8 mouse cellular contexts compared by ENCODE assay signal in genomic region chr9:102479022-102479421, GRCm38 (mm10). TPM values are rescaled to one million over a fixed set of nuclear protein-coding genes. Genes with fewer than 3 reads are reported as not detected.
DNase-seq lines count a peak whose midpoint lies in the region; ATAC-seq and TF ChIP-seq lines count a peak whose summit lies in the region.

No protein-coding gene starts in this region.

- WGBS in kidney, adult 2 months: 48% methylated on average over 9 of the region's 9 CpGs
- WGBS in kidney, embryonic 16.5 days: 46% methylated on average over 9 of the region's 9 CpGs
- WGBS in lung, embryonic 14.5 days: 34% methylated on average over 9 of the region's 9 CpGs

- no peaks in the 10 kb centered on the region for H3K36me3 ChIP-seq in kidney, adult 2 months (ENCODE audit: control insufficient read depth, insufficient read depth, low read length)
- no peaks in the 10 kb centered on the region for H3K36me3 ChIP-seq in kidney, embryonic 16.5 days (ENCODE audit: insufficient read depth, low read length)
- no peaks in the 10 kb centered on the region for H3K36me3 ChIP-seq in ES-Bruce4 (ENCODE audit: control insufficient read depth, insufficient read depth, low read length, poor library complexity, severe bottlenecking)
- H3K36me3 ChIP-seq in lung, embryonic 14.5 days (ENCODE audit: insufficient read depth): no peaks in the 10 kb centered on the region

- no peak overlapping the region for H3K27ac ChIP-seq in kidney, adult 2 months (ENCODE audit: insufficient read depth, low read depth, low read length)
- H3K27ac ChIP-seq in kidney, embryonic 16.5 days (ENCODE audit: low read length): no peak overlapping the region
- H3K27ac ChIP-seq in ES-Bruce4 (ENCODE audit: insufficient read depth, low read length): no peak overlapping the region
- no peak overlapping the region for H3K27ac ChIP-seq in lung, embryonic 14.5 days (ENCODE audit: low read depth)

- ATAC-seq in kidney, embryonic 16.5 days (ENCODE audit: low FRiP score, low TSS enrichment): no peak
- ATAC-seq in lung, embryonic 14.5 days (ENCODE audit: insufficient read depth): no peak

- H3K4me1 ChIP-seq in kidney, adult 2 months (ENCODE audit: control insufficient read depth, insufficient read depth, low read length): no peaks in the 10 kb centered on the region
- no peaks in the 10 kb centered on the region for H3K4me1 ChIP-seq in kidney, embryonic 16.5 days (ENCODE audit: insufficient read depth, low read length)
- H3K4me1 ChIP-seq in ES-Bruce4 (ENCODE audit: control insufficient read depth, insufficient read depth, low read length): no peaks in the 10 kb centered on the region
- no peaks in the 10 kb centered on the region for H3K4me1 ChIP-seq in lung, embryonic 14.5 days (ENCODE audit: insufficient read depth)

- no peak for TF ChIP-seq EP300 in ES-Bruce4 (IDR thresholded peaks at IDR 0.05; ENCODE audit: insufficient read depth, low read depth, low read length)

- DNase-seq in kidney, adult 2 months: peak; percentile 10
- DNase-seq in adrenal gland, postnatal 36 days: peak; percentile 74 to 81
- DNase-seq in lung, embryonic 14.5 days: peak; percentile 27
- DNase-seq in thymus, postnatal 0 days (ENCODE audit: low spot score): peak; percentile 14
- no peak for DNase-seq in layer of hippocampus, adult 9-11 months
- DNase-seq in ovary, postnatal 10 days (ENCODE audit: low spot score): no peak

- no peak overlapping the region for H3K4me2 ChIP-seq in kidney, embryonic 16.5 days (replicated peaks; ENCODE audit: low read depth, low read length)
- no peak overlapping the region for H3K4me2 ChIP-seq in lung, embryonic 14.5 days

- H3K9me3 ChIP-seq in kidney, embryonic 16.5 days (ENCODE audit: low read length): no peaks in the 10 kb centered on the region
- H3K9me3 ChIP-seq in ES-Bruce4 (replicated peaks; ENCODE audit: control insufficient read depth, insufficient read depth, low read length, poor library complexity, severe bottlenecking): no peaks in the 10 kb centered on the region
- no peaks in the 10 kb centered on the region for H3K9me3 ChIP-seq in lung, embryonic 14.5 days (ENCODE audit: low read depth, low read length)

- peak; percentile 61 for TF ChIP-seq CTCF in kidney, adult 2 months (conservative IDR thresholded peaks at IDR 0.05; ENCODE audit: insufficient read depth, insufficient read length, low read depth, low read length)
- peak; percentile 88 for TF ChIP-seq CTCF in ES-Bruce4 (IDR thresholded peaks at IDR 0.05; ENCODE audit: low read depth, low read length)
- peak; percentile 68 for TF ChIP-seq CTCF in lung, embryonic 14.5 days (IDR thresholded peaks at IDR 0.05; ENCODE audit: low read depth)

- no peak overlapping the region for H3K9ac ChIP-seq in kidney, embryonic 16.5 days (replicated peaks; ENCODE audit: low read length)
- H3K9ac ChIP-seq in ES-Bruce4 (ENCODE audit: low read depth, poor library complexity, severe bottlenecking): no peak overlapping the region
- H3K9ac ChIP-seq in lung, embryonic 14.5 days: no peak overlapping the region

- no peak for TF ChIP-seq POLR2A in kidney, adult 2 months (IDR thresholded peaks at IDR 0.05; ENCODE audit: low read depth, low read length)
- TF ChIP-seq POLR2A in ES-Bruce4 (IDR thresholded peaks at IDR 0.05; ENCODE audit: insufficient read depth, low read length): no peak

- no peaks in the 10 kb centered on the region for H3K27me3 ChIP-seq in kidney, adult 2 months (replicated peaks; ENCODE audit: control insufficient read depth, insufficient read depth, low read length)
- H3K27me3 ChIP-seq in kidney, embryonic 16.5 days (ENCODE audit: insufficient read depth, low read length): no peaks in the 10 kb centered on the region
- H3K27me3 ChIP-seq in ES-Bruce4 (ENCODE audit: control insufficient read depth, insufficient read depth, low read length, poor library complexity, severe bottlenecking): no peaks in the 10 kb centered on the region
- no peaks in the 10 kb centered on the region for H3K27me3 ChIP-seq in lung, embryonic 14.5 days (ENCODE audit: insufficient read depth, low read length)

- no peak overlapping the region for H3K4me3 ChIP-seq in kidney, adult 2 months (ENCODE audit: insufficient read depth, low read depth, low read length)
- H3K4me3 ChIP-seq in kidney, embryonic 16.5 days (ENCODE audit: low read length): no peak overlapping the region
- no peak overlapping the region for H3K4me3 ChIP-seq in ES-Bruce4 (ENCODE audit: low read depth, low read length)
- H3K4me3 ChIP-seq in lung, embryonic 14.5 days (ENCODE audit: low read depth, low read length): no peak overlapping the region

RNA-seq across cellular contexts. Expression of gene Ky, which starts 26.5 kb away (rescaled TPM):
- 0.31 and 0.45 TPM in 2 replicates for polyA plus RNA-seq in kidney, adult 2 months (2012; rRNA removed)
- 0.12 and 0.17 TPM in 2 replicates for polyA plus RNA-seq in kidney, embryonic 16.5 days (2015; fragmentation: Nextera tagmentation; extraction: Ambion mirVana)
- 0.11 and 1.4 TPM in 2 replicates for polyA plus RNA-seq in ES-Bruce4 (2011; ENCODE audit: insufficient read depth, insufficient read length, low read depth, missing spikeins)
- under 1 TPM; 0.56 to 0.99 TPM for total RNA-seq in adrenal gland, postnatal 36 days (2021)
- polyA plus RNA-seq in lung, embryonic 14.5 days (2014; fragmentation: Nextera tagmentation; extraction: Ambion mirVana): 0.30 and 0.32 TPM in 2 replicates
- polyA plus RNA-seq in thymus, postnatal 0 days (2015; fragmentation: Nextera tagmentation; extraction: Ambion mirVana): 0.10 and 0.12 TPM in 2 replicates

Comparison
In these comparisons a context has a peak if more than half of its experiments do, and no peak if none do; other contexts are left out.
1. DNase-seq: peak in kidney, adult 2 months (single experiment), adrenal gland, postnatal 36 days (2 of 2), lung, embryonic 14.5 days (single experiment) and thymus, postnatal 0 days (single experiment); none in layer of hippocampus, adult 9-11 months (single experiment) and ovary, postnatal 10 days (single experiment).
2. Peak in every context shown above with its lines, with median percentiles within 50 percentile points of each other: CTCF ChIP-seq.